Mouse (Mus musculus): Measurements from ENCODE around the gene Gm3238.
"Not testable (repeated sequence)": the region's sequence is repeated elsewhere in the genome, so short reads cannot be mapped to it uniquely, and the experiment has no call there.

The Gm3238 gene

GRCm38 (mm10) chr10:77741924-77742688 is 29.0 kb downstream of the Gm3238 start, which contains the start of gene Gm18596:
Gene Gm18596 (minus strand): TSS chr10:77742638.
- not testable (repeated sequence) for DNase-seq

GRCm38 (mm10) chr10:77738929-77739328 is 32.2 kb downstream of the Gm3238 start:
- DNase-seq: no peak

- DNase-seq: no peak
These were observed 35.2 kb downstream of the Gm3238 start for GRCm38 (mm10) chr10:77735928-77736327.

DNA sequence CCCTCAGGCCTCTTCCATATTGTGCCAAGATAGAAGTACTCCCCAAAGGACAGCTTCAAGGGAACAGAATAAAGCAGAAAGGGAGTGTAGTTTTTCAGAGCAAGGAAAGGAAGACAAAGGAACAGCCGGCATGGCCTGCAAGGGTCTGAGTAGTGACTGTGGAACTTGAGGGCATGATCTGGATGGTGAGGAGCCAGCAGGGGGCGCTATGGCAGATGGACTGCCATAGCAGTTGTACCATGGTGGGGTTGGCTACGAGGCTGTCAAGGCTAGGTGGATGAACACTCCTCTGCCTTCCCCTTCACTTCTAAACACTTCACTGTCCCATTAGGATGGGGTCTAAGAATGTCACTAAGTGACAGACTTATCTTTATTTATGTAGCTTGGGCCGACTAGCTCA is 41.9 kb downstream of the Gm3238 start:
- no peak for DNase-seq

DNA sequence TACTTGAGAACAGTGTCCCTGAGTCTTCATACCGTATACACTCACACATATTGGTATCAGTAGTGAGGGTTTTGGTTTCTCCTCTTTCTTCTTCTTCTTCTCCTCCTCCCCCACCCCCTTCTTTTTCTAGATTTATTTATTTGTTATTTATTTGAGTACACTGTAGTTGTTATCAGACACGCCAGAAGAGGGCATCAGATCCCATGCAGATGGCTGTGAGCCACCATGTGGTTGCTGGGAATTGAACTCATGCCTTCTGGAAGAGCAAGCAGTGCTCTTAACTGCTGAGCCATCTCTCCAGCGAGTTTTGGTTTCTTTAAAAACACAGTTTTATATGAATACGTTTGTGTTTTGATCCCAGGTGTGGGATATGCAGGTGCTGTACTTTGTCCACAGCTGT is 42.8 kb downstream of the Gm3238 start:
- no peak for DNase-seq

DNA sequence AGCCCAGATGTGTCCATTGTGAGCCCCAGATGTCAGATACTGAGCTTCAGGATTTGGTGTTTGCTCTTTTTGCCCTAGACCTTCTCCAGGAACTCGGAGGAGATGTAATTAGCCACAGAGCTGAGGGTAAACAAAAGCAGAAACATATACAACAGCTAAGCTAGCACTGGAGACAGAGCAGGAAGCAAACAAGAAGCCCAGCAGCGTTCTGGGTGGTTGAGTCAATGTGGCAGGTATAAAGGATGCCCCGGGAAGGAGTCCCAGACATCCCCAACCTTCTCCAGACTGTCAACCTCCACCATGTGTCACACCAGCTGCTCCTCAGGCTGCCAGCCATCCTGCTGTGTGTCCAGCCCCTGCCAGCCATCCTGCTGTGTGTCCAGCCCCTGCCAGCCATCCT is 44.9 kb downstream of the Gm3238 start, which contains the start of gene Gm10100:
Gene Gm10100 (plus strand): TSS at position 301 of the 400 bp plus-strand sequence.
- peak; percentile 8 for DNase-seq

- no peak for DNase-seq
These were observed 46.3 kb downstream of the Gm3238 start for GRCm38 (mm10) chr10:77724855-77725254.
